Mouse (Mus musculus) layer of hippocampus, adult 9-11 months (tissue): ENCODE data around the gene Olfr659.
A peak's percentile ranks its signal among the peaks of the same experiment; 100 is the strongest.

Experiments
- DNase-seq: peaks from one replicate; pipeline ENCODE4 v3.0.0; 2022

Olfr659 gene

GRCm38 (mm10) chr7:104666453-104666852 is at the start of gene Olfr659:
Gene Olfr659 (plus strand): TSS chr7:104666753.
- no peak for DNase-seq

DNA sequence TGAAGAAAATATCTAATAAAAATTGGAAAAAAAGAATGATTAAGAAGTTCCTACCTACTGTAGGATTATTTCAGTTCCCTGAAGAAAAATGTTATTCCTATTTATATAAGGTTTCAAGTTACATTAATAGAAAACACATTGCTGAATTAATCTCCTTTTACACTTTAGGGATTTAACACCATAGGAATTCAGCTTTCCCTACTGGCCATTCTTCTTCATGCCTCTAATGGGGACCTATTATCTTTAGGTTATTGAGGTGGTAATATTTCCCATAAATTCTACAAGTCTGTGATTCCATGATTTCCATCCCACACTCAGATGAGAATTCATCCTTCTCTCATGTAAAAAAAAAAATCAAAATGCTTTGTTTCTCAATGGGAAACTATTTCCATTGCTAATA is 42.1 kb upstream of the Olfr659 start, which contains the start of gene Olfr657:
TSS of gene Olfr657 (plus strand) at position 301 of the 400 bp plus-strand sequence.
- DNase-seq = no peak

DNA sequence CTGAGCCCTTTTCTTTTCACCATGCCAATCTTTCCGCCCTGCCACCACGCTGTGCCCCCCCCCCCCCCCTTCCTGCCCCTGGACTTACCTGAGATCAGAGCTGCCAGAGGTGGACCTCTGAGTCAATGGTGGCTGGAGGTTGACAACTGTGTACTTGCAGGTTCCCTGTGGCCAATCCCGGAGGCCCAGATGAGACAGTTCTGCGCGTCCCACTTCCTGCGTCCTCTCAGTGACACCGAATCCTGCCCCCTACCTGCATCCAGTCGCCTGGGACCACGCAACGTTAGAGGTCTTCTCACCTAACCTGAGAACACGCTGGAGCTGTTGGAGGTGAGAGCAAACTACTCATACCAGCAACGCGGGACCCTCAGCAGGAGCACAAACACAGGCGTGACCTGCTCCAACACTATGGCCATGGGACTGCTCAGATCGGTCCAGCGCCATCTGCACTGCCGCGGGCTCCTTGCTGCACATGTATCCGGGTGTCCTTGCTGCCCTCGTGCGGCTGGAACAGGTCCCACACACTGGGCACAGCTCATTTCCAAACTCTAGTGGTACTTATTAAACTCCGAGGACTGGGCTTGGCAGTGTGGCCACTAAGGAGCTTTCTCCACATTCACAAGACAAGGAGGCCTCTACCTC is 19.6 kb upstream of the Olfr659 start, which contains the start of gene Olfr658:
TSS of gene Olfr658 (minus strand) at position 465 of the 642 bp plus-strand sequence.
- DNase-seq = peak; percentile 12

GRCm38 (mm10) chr7:104686201-104686600 is 19.6 kb downstream of the Olfr659 start, which contains the start of gene Olfr661:
Gene Olfr661 (plus strand): TSS chr7:104686501.
- no peak for DNase-seq
